Comparison of ENCODE assay signal across 8 mouse cellular contexts in the genomic region with DNA sequence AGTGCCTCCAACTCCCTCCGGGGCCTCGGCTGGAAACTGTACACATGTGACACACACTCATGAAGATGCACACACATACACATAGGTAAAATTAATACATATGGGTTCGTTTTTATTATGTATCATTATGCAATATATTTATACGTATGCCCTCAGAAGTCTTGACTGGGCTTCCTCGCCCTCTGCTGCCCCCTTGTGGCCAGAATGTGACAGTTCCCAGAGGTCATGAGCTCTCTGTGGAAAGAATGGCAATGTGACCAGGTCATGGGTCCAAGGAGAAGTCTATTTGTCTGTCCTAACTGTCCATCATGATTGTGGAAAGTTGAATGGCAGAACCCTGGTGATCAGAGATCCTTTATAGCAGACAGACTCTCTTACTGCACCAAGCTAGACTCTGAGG. TPM values are rescaled to one million over a fixed set of nuclear protein-coding genes. Genes with fewer than 3 reads are reported as not detected.
DNase-seq lines count a peak whose midpoint lies in the region; ATAC-seq and TF ChIP-seq lines count a peak whose summit lies in the region.

No protein-coding gene starts in this region.

- no peak overlapping the region for H3K9ac ChIP-seq in neural tube, embryonic 15.5 days (replicated peaks)
- H3K9ac ChIP-seq in hindbrain, postnatal 0 days (replicated peaks; ENCODE audit: low read length) = no peak overlapping the region

- WGBS in neural tube, embryonic 15.5 days = 24% methylated on average over 5 of the region's 5 CpGs
- 22% methylated on average over 5 of the region's 5 CpGs for whole genome bisulfite sequencing in hindbrain, postnatal 0 days

- 0 out of 2 replicates have a peak, but pooled peaks cover 3% of the 10 kb centered on the region for H3K27me3 ChIP-seq in neural tube, embryonic 15.5 days (replicated peaks)
- H3K27me3 ChIP-seq in hindbrain, postnatal 0 days (ENCODE audit: insufficient read depth, low read length) = no peaks in the 10 kb centered on the region
- no peaks in the 10 kb centered on the region for H3K27me3 ChIP-seq in testis, adult 2 months (ENCODE audit: control insufficient read depth, insufficient read depth, low read length)

- DNase-seq in neural tube, embryonic 10.5 days (ENCODE audit: extremely low spot score, low spot score) = peak; percentile 83
- DNase-seq in c-Kit-positive CD71-negative TER-119-negative erythroid progenitor cells, embryonic 14.5 days (ENCODE audit: low read depth) = peak; percentile 70
- peak; percentile 41 for DNase-seq in fibroblast of lung, adult 2 months (ENCODE audit: low read depth)
- DNase-seq in hindbrain, postnatal 0 days (ENCODE audit: low spot score) = peak; percentile 72
- DNase-seq in left cerebral cortex, adult 18-20 months (ENCODE audit: low spot score in 2 of 2) = peak; percentile 67 to 80
- peak; percentile 55 to 77 for DNase-seq in monocyte, adult 2 months (ENCODE audit: low read depth in 1 of 2, low spot score in 2 of 2)

- no peak for TF ChIP-seq POLR2A in testis, adult 2 months (IDR thresholded peaks at IDR 0.05; ENCODE audit: control insufficient read depth, low read depth, low read length)

- no peak overlapping the region for H3K27ac ChIP-seq in neural tube, embryonic 15.5 days (replicated peaks)
- H3K27ac ChIP-seq in hindbrain, postnatal 0 days = no peak overlapping the region
- no peak overlapping the region for H3K27ac ChIP-seq in testis, adult 2 months (ENCODE audit: control insufficient read depth, insufficient read depth, low read depth, low read length)

- no peak overlapping the region for H3K4me3 ChIP-seq in neural tube, embryonic 15.5 days (replicated peaks)
- no peak overlapping the region for H3K4me3 ChIP-seq in hindbrain, postnatal 0 days (ENCODE audit: low read length)
- H3K4me3 ChIP-seq in testis, adult 2 months (ENCODE audit: control insufficient read depth, low read depth, low read length) = no peak overlapping the region

- TF ChIP-seq CTCF in hindbrain, postnatal 0 days (IDR thresholded peaks at IDR 0.05; ENCODE audit: low read depth) = peak; percentile 90
- peak; percentile 93; the same call in 1 of the 2 replicates for TF ChIP-seq CTCF in testis, adult 2 months (IDR thresholded peaks at IDR 0.05; ENCODE audit: control insufficient read depth, insufficient read depth, insufficient replicate concordance, low read depth, low read length)

- H3K4me2 ChIP-seq in neural tube, embryonic 15.5 days = no peak overlapping the region
- H3K4me2 ChIP-seq in hindbrain, postnatal 0 days (ENCODE audit: low read depth, low read length) = no peak overlapping the region

- no peaks in the 10 kb centered on the region for H3K36me3 ChIP-seq in neural tube, embryonic 15.5 days
- no peaks in the 10 kb centered on the region for H3K36me3 ChIP-seq in hindbrain, postnatal 0 days (ENCODE audit: insufficient read depth, low read length)
- no peaks in the 10 kb centered on the region for H3K36me3 ChIP-seq in testis, adult 2 months (ENCODE audit: control insufficient read depth, insufficient read depth, low read length)

- no peak for ATAC-seq in neural tube, embryonic 15.5 days (ENCODE audit: low FRiP score)
- no peak for ATAC-seq in hindbrain, postnatal 0 days

- H3K9me3 ChIP-seq in neural tube, embryonic 15.5 days (replicated peaks) = no peaks in the 10 kb centered on the region
- no peaks in the 10 kb centered on the region for H3K9me3 ChIP-seq in hindbrain, postnatal 0 days (ENCODE audit: low read length)

- H3K4me1 ChIP-seq in neural tube, embryonic 15.5 days = no peaks in the 10 kb centered on the region
- no peaks in the 10 kb centered on the region for H3K4me1 ChIP-seq in hindbrain, postnatal 0 days (ENCODE audit: insufficient read depth, low read length)
- H3K4me1 ChIP-seq in testis, adult 2 months (ENCODE audit: control insufficient read depth, insufficient read depth, low read length) = peaks cover 1% of the 10 kb centered on the region; the same call in 1 of the 2 replicates

RNA-seq across cellular contexts. Expression of gene Notch4, which starts 8.6 kb away (rescaled TPM):
- polyA plus RNA-seq in neural tube, embryonic 15.5 days (2015; fragmentation: Nextera tagmentation; extraction: Ambion mirVana) = 8.0 and 8.5 TPM in 2 replicates
- total RNA-seq in hindbrain, postnatal 0 days (2014; rRNA removed) = 6.0 and 11.4 TPM in 2 replicates
- 5.2 and 6.1 TPM in 2 replicates for polyA plus RNA-seq in hindbrain, postnatal 0 days (2015; fragmentation: Nextera tagmentation; extraction: Ambion mirVana)
- total RNA-seq in left cerebral cortex, adult 18-20 months (2021) = 1 to 10 TPM; 6.1 to 9.0 TPM
- polyA plus RNA-seq in testis, adult 2 months (2012; rRNA removed) = 7.2 and 12.3 TPM in 2 replicates

RNA-seq across cellular contexts. Expression of gene Gpsm3, which starts 34.1 kb away (rescaled TPM):
- 3.8 and 14.5 TPM in 2 replicates for polyA plus RNA-seq in neural tube, embryonic 15.5 days (2015; fragmentation: Nextera tagmentation; extraction: Ambion mirVana)
- 3.4 and 4.8 TPM in 2 replicates for total RNA-seq in hindbrain, postnatal 0 days (2014; rRNA removed)
- polyA plus RNA-seq in hindbrain, postnatal 0 days (2015; fragmentation: Nextera tagmentation; extraction: Ambion mirVana) = 4.8 and 5.4 TPM in 2 replicates
- total RNA-seq in left cerebral cortex, adult 18-20 months (2021) = 1 to 10 TPM; 2.5 to 3.0 TPM
- polyA plus RNA-seq in testis, adult 2 months (2012; rRNA removed) = 1.7 and 1.9 TPM in 2 replicates

RNA-seq across cellular contexts. Expression of gene Pbx2, which starts 35.6 kb away (rescaled TPM):
- polyA plus RNA-seq in neural tube, embryonic 15.5 days (2015; fragmentation: Nextera tagmentation; extraction: Ambion mirVana) = 8.2 and 10.3 TPM in 2 replicates
- total RNA-seq in hindbrain, postnatal 0 days (2014; rRNA removed) = 63.1 and 67.1 TPM in 2 replicates
- polyA plus RNA-seq in hindbrain, postnatal 0 days (2015; fragmentation: Nextera tagmentation; extraction: Ambion mirVana) = 6.2 and 7.5 TPM in 2 replicates
- total RNA-seq in left cerebral cortex, adult 18-20 months (2021) = 10 to 100 TPM; 58.4 to 64.5 TPM
- polyA plus RNA-seq in testis, adult 2 months (2012; rRNA removed) = 9.6 and 11.2 TPM in 2 replicates

RNA-seq across cellular contexts. Expression of gene Btnl6, which starts 38.3 kb away (rescaled TPM):
- polyA plus RNA-seq in neural tube, embryonic 15.5 days (2015; fragmentation: Nextera tagmentation; extraction: Ambion mirVana) = not detected in 2 replicates
- total RNA-seq in hindbrain, postnatal 0 days (2014; rRNA removed) = not detected in 2 replicates
- polyA plus RNA-seq in hindbrain, postnatal 0 days (2015; fragmentation: Nextera tagmentation; extraction: Ambion mirVana) = 0.09 TPM in 1 of 2 replicates, not detected in the other
- total RNA-seq in left cerebral cortex, adult 18-20 months (2021) = not detected
- not detected in 2 replicates for polyA plus RNA-seq in testis, adult 2 months (2012; rRNA removed)

RNA-seq across cellular contexts. Expression of gene Ager, which starts 42.2 kb away (rescaled TPM):
- 1.0 and 1.4 TPM in 2 replicates for polyA plus RNA-seq in neural tube, embryonic 15.5 days (2015; fragmentation: Nextera tagmentation; extraction: Ambion mirVana)
- total RNA-seq in hindbrain, postnatal 0 days (2014; rRNA removed) = 1.8 and 2.0 TPM in 2 replicates
- polyA plus RNA-seq in hindbrain, postnatal 0 days (2015; fragmentation: Nextera tagmentation; extraction: Ambion mirVana) = 1.7 and 2.5 TPM in 2 replicates
- under 1 TPM; 0.45 to 0.58 TPM for total RNA-seq in left cerebral cortex, adult 18-20 months (2021)
- 0.43 and 0.66 TPM in 2 replicates for polyA plus RNA-seq in testis, adult 2 months (2012; rRNA removed)
